Mouse (Mus musculus): ENCODE results near the gene Flnb.

The Flnb gene

GRCm38 (mm10) chr14:7896699-7897098 lies 78.9 kb downstream of the Flnb start:
- DNase-seq (ENCODE audit: low read depth, low spot score), result no peak

- DNase-seq (ENCODE audit: low read depth, low spot score), result no peak
These were observed 82.2 kb downstream of the Flnb start for GRCm38 (mm10) chr14:7899986-7900385.

GRCm38 (mm10) chr14:7900481-7901049 lies 82.8 kb downstream of the Flnb start:
- no peak for DNase-seq (ENCODE audit: low read depth, low spot score)

GRCm38 (mm10) chr14:7901484-7902240 lies 83.9 kb downstream of the Flnb start:
- no peak for DNase-seq (ENCODE audit: low read depth, low spot score)

- no peak for DNase-seq (ENCODE audit: low read depth, low spot score)
These were observed 89.3 kb downstream of the Flnb start for GRCm38 (mm10) chr14:7907058-7907457.

GRCm38 (mm10) chr14:7909472-7909871 lies 91.7 kb downstream of the Flnb start:
- DNase-seq (ENCODE audit: low read depth, low spot score), result no peak

- no peak for DNase-seq (ENCODE audit: low read depth, low spot score)
These were observed 96.1 kb downstream of the Flnb start for GRCm38 (mm10) chr14:7913842-7914241.

GRCm38 (mm10) chr14:7914461-7914860 lies 96.7 kb downstream of the Flnb start:
- DNase-seq (ENCODE audit: low read depth, low spot score), result no peak

GRCm38 (mm10) chr14:7918150-7918991 lies 100.6 kb downstream of the Flnb start:
- DNase-seq (ENCODE audit: low read depth, low spot score), result no peak

GRCm38 (mm10) chr14:7919309-7919708 lies 101.6 kb downstream of the Flnb start:
- DNase-seq (ENCODE audit: low read depth, low spot score), result no peak

- DNase-seq (ENCODE audit: low read depth, low spot score), result no peak
These were observed 102.2 kb downstream of the Flnb start for GRCm38 (mm10) chr14:7919921-7920320.

- DNase-seq (ENCODE audit: low read depth, low spot score), result no peak
These were observed 103.7 kb downstream of the Flnb start for GRCm38 (mm10) chr14:7921459-7921858.

- no peak for DNase-seq (ENCODE audit: low read depth, low spot score)
These were observed 105.9 kb downstream of the Flnb start for GRCm38 (mm10) chr14:7923635-7924034.

- DNase-seq (ENCODE audit: low read depth, low spot score), result no peak
These were observed 110.6 kb downstream of the Flnb start for GRCm38 (mm10) chr14:7928362-7928761.

- no peak for DNase-seq (ENCODE audit: low read depth, low spot score)
These were observed 111.3 kb downstream of the Flnb start for GRCm38 (mm10) chr14:7929029-7929428.

- DNase-seq (ENCODE audit: low read depth, low spot score), result no peak
These were observed 114.4 kb downstream of the Flnb start for GRCm38 (mm10) chr14:7932151-7932550.

GRCm38 (mm10) chr14:7934166-7934565 lies 116.4 kb downstream of the Flnb start:
- no peak for DNase-seq (ENCODE audit: low read depth, low spot score)

GRCm38 (mm10) chr14:7937052-7937630 lies 119.4 kb downstream of the Flnb start:
- DNase-seq (ENCODE audit: low read depth, low spot score), result no peak

GRCm38 (mm10) chr14:7938809-7939784 lies 121.3 kb downstream of the Flnb start:
- no peak for DNase-seq (ENCODE audit: low read depth, low spot score)

- DNase-seq (ENCODE audit: low read depth, low spot score), result no peak
These were observed 123.7 kb downstream of the Flnb start for GRCm38 (mm10) chr14:7941413-7941812.

Measured in brain, embryonic 18.5 days (tissue).